Mouse (Mus musculus): Measurements from ENCODE around the gene Ddx6. TPM values are rescaled to one million over a fixed set of nuclear protein-coding genes. Genes with fewer than 3 reads are reported as not detected.

The Ddx6 gene
- total RNA-seq (2023): 229 TPM

GRCm38 (mm10) chr9:44604779-44605615 lies at the start of gene Ddx6:
TSS of gene Ddx6 (plus strand) at chr9:44604892.

GRCm38 (mm10) chr9:44561597-44561996 lies 43.1 kb upstream of the Ddx6 start, which contains the start of gene Cxcr5:
TSS of gene Cxcr5 (minus strand) at chr9:44561877.

GRCm38 (mm10) chr9:44673005-44673404 lies 68.3 kb downstream of the Ddx6 start, which contains the start of gene Treh:
TSS of gene Treh (plus strand) at chr9:44673233.

Other genes starting within 250 kb of the Ddx6 start
- 53.0 TPM for gene Vps11, start 243.2 kb upstream of the Ddx6 start, total RNA-seq (2023)
- 55.7 TPM for gene Hyou1, start 225.4 kb upstream of the Ddx6 start, total RNA-seq (2023)
- gene Slc37a4, start 208.0 kb upstream of the Ddx6 start, total RNA-seq (2023): 12.8 TPM
- 3,014 TPM for gene Rps25, start 197.8 kb upstream of the Ddx6 start, total RNA-seq (2023)
- gene Trappc4, start 197.3 kb upstream of the Ddx6 start, total RNA-seq (2023): 42.5 TPM
- gene Ccdc84, start 186.3 kb upstream of the Ddx6 start, total RNA-seq (2023): 37.9 TPM
- gene Foxr1, start 163.8 kb upstream of the Ddx6 start, total RNA-seq (2023): not detected
- not detected for gene Upk2, start 149.9 kb upstream of the Ddx6 start, total RNA-seq (2023)
- gene Bcl9l, start 122.1 kb upstream of the Ddx6 start, total RNA-seq (2023): 251 TPM
- 19.7 TPM for gene Cxcr5, start 43.0 kb upstream of the Ddx6 start, total RNA-seq (2023)
- not detected for gene Treh, start 68.3 kb downstream of the Ddx6 start, total RNA-seq (2023)
- gene Phldb1, start 130.3 kb downstream of the Ddx6 start, total RNA-seq (2023): not detected
- 112 TPM for gene Arcn1, start 163.0 kb downstream of the Ddx6 start, total RNA-seq (2023)
- 67.6 TPM for gene Ift46, start 163.0 kb downstream of the Ddx6 start, total RNA-seq (2023)
- not detected for gene Tmem25, start 194.4 kb downstream of the Ddx6 start, total RNA-seq (2023)
- 4.5 TPM for gene Ttc36, start 198.2 kb downstream of the Ddx6 start, total RNA-seq (2023)